Mouse (Mus musculus): ENCODE measurements at regions not wholly inside any gene's neighbourhood (a gene's known extent, or its start where the extent isn't known, plus 50 kb on each side); places are given as distances from the start of the nearest gene placed in this dataset.
A peak's percentile ranks its signal among the peaks of the same experiment; 100 is the strongest.

DNA sequence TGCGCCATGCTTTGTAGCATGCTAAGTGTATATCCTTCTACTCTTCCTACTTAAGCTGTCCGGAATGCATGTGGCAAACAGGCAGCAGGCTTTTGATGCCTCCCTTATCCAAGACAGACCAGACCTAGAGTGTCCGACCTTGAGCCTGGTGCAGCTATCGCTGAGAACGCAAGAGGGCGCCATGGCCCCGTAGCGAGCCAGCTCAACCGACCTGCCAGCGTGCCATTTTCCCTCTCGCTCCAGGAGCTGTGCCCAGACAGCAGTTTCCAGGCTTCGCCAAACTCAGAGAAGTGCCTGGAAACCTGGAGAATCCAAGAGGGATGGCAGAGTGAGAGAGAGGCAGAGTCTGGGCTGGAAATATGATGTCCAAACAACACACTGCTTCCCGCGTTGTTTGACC is 155.8 kb upstream of the Gm12830 start:
- H3K27ac ChIP-seq: peak overlapping the region; percentile 59; the same call in 1 of the 2 replicates

DNA sequence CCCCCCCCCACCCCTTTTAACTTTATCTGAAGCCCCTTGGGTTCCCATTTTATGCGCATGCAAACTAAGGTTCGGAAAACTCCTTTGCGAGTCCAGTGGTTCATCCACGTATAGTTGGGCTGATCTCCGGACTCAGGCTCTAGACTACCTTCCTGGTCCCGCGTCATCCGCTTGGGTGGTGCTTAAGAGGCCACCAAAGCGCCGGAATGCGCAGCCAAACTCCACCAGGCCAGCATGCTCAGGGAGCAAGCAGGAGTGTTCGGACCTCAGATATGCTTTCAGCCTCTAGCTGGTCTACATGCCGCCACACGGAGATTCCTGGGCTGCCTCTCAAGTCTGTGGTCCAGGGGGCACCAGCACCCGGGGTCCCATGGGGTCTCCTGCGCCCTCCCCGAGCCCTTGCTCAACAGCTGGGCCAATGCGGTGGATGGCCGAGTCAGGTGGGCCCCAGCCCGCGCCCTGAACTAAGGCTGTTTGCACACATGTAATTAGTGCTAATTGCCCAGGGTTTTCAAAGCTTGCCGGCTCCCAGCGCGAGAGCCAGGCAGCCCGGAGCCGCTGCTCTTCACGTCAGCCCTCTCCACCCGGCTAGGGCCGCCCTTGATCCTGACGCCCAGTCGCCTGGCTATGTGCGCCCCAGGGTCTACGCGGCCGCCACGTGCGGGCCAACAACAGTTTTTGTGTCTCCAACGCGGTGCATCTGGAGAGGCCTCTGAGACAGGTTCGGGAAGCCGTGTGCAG is 155.1 kb upstream of the Gm12830 start:
- Histone ChIP-seq H3K27ac (peak overlapping the region; percentile 59; the same call in 1 of the 2 replicates), H3K4me3 (peak overlapping the region; percentile 54), H3K9me3 (no peaks in the 10 kb centered on the region), H3K36me3 (no peaks in the 10 kb centered on the region), H3K4me1 (peaks cover 17% of the 10 kb centered on the region), H3K27me3 (ENCODE audit: insufficient read depth, poor library complexity, severe bottlenecking) (peaks cover 96% of the 10 kb centered on the region)
- peak; percentile 77 for DNase-seq (ENCODE audit: low spot score)
- 3% methylated on average over 41 of the region's 41 CpGs for WGBS

More for the DNA sequence above, 155.8 kb upstream of the Gm12830 start:
- peak; percentile 91 for DNase-seq (ENCODE audit: low spot score)
- peak overlapping the region; percentile 54 for H3K4me3 ChIP-seq
- peaks cover 95% of the 10 kb centered on the region for H3K27me3 ChIP-seq (ENCODE audit: insufficient read depth, poor library complexity, severe bottlenecking)
- H3K9me3 ChIP-seq: no peaks in the 10 kb centered on the region
- H3K4me1 ChIP-seq: peaks cover 17% of the 10 kb centered on the region
- no peaks in the 10 kb centered on the region for H3K36me3 ChIP-seq
- WGBS: 4% methylated on average over 14 of the region's 14 CpGs

DNA sequence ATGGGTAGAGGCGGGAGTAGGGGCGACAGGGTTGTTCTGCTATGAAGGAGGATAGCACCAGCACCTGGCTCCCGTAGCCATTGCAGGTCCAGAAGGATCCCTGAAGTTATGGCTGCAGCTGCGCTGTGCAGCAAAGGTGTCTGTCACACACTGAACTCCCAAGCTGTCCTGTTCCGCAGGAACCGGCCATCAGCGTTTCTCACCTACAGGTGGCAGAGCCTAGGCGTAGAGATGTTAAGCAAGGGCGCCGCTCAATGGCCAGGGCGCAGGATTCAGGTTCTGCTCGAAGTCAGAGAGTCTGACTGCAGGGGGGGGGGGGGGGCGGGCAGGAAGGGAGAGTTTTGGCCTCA is 154.6 kb upstream of the Gm12830 start:
- Histone ChIP-seq H3K4me3 (peak overlapping the region; percentile 54), H3K27me3 (ENCODE audit: insufficient read depth, poor library complexity, severe bottlenecking) (peaks cover 97% of the 10 kb centered on the region), H3K4me1 (peaks cover 17% of the 10 kb centered on the region), H3K36me3 (no peaks in the 10 kb centered on the region), H3K27ac (0 out of 2 replicates have a peak overlapping the region, but pooled peaks have one; percentile 3), H3K9me3 (no peaks in the 10 kb centered on the region)
- WGBS: 4% methylated on average over 12 of the region's 13 CpGs
- no peak for DNase-seq (ENCODE audit: low spot score)

DNA sequence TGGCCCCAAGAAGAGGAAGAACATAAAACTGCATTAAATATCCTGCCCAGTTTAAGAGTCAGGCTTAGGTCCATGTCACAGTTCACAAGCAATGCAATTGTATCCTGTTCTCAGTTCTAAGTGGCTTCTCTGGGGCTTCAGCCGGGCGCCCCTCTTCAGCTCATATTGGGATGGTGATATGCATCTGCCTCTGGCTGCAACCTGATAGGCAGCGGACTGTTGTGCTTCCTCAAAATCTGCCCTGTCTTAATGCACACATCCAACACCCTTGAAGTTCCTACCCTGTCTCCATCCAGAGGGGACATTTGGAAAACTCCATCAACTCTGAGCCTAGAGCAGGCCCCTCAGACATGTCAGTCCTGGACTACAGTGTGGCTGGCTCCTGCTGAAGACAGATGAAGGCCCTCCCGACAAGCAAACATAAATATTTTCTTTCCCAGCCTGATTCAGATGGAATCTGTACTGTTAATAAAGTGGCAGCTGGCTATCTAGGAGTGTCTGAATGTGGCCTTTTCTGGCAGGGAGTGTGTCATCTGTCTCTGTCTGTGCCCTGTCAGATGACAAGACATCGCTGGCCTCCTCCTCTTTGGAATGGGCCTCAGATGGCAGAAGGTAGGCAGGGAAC is 149.3 kb upstream of the Gm12830 start:
- Histone ChIP-seq H3K4me3 (no peak overlapping the region), H3K27me3 (ENCODE audit: insufficient read depth, poor library complexity, severe bottlenecking) (peaks cover 58% of the 10 kb centered on the region), H3K27ac (no peak overlapping the region), H3K4me1 (peaks cover 6% of the 10 kb centered on the region; the same call in 1 of the 2 replicates), H3K9me3 (no peaks in the 10 kb centered on the region), H3K36me3 (no peaks in the 10 kb centered on the region)
- no peak for DNase-seq (ENCODE audit: low spot score)
- 58% methylated on average over 5 of the region's 5 CpGs for WGBS

DNA sequence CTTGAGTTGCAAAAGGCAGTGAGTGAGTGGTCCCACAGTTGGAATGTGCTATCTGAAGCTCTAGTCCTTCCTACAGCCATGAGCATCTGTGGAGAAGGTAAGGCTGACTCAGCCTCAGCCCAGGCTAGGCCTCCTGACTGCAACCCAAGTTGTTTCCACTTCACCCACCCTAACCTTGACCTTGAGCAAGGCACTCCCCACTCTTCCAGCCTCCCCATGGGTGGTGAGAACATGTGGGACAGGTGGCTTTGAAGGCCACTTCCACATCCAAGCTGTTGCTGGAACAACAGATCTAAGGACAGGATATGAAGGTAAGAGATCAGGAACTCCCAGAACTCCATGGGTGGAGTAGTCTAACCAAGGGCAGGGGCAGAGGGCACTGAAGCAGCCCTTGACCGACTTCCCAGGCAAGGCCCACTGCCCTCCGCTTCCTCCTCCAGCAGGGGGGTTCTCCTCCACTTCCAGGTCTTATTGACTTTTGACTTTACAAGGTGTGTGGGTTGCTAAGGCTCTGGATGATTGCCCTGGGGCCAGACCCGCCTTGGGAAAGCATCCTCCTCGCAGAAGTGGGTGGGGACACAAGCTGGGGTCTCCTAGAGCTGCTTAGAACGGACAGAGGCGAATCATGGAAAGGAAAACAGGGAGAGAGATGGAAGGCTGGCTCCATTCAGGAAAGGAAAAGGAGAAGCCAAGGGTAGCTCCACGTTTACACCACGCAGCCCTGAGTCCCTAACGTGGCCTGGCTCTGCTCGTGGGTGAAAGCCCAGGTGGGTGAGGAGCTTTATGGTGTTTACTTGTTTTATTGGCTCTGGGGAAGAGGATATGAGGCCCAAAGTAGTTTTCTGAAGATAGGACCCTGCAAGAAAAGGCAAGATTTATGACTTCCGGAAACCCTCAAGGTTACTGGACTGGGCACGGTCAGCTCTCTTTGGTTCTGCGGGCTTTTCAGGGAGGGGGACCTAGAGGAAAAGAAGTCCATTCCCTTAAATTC is 144.3 kb upstream of the Gm12830 start:
- WGBS: 80% methylated on average over 13 of the region's 13 CpGs
- DNase-seq (ENCODE audit: low spot score): peak; percentile 67

DNA sequence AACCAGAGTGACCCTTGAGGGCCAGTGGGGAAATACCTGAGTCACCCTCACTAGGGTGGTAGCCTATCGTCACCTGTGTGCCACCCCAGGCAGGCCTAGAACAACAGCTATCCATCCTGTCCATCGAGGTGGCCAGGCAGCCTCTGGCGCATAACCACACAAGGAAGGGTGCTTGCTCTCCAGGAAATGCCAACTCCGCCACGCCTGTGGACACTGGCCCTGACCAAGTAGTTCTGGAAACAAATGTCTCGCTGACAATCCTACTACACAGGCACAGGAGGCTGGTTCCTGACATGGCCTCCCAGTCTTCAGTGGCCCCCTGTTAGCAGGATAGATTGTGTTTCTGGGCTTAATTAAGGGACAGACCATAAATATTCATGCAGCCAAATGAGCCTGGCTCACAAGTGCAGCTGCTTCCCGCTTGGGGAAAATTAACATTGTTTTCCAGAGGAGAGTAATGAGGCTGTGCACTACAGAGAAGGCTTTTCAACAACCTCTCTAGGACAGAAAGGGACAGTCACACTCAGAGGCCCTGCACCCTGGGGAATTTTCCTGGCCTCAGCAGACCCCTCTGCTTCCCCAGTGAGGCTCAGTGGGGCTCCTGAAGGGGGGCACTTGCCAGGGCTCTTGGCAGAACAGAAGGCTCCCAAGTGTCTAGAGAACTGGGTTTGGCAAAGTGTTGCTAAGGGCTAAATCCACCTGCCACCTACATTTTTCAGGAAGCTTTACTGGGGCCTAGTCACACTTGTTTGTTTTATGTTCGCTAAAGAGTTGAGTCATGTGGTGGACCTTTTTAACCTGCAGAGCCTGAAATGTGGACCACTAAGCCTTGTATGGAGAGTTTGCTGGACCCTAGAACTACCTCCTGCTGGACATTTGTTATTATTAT is 143.2 kb upstream of the Gm12830 start:
- WGBS: 72% methylated on average over 8 of the region's 8 CpGs
- no peaks in the 10 kb centered on the region for H3K36me3 ChIP-seq
- no peak overlapping the region for H3K27ac ChIP-seq
- peak; percentile 65 for DNase-seq (ENCODE audit: low spot score)
- H3K27me3 ChIP-seq (ENCODE audit: insufficient read depth, poor library complexity, severe bottlenecking): peaks cover 37% of the 10 kb centered on the region
- peaks cover 13% of the 10 kb centered on the region for H3K4me1 ChIP-seq
- H3K9me3 ChIP-seq: no peaks in the 10 kb centered on the region
- H3K4me3 ChIP-seq: no peak overlapping the region

More for the DNA sequence above, 144.3 kb upstream of the Gm12830 start:
- H3K27me3 ChIP-seq (ENCODE audit: insufficient read depth, poor library complexity, severe bottlenecking): peaks cover 45% of the 10 kb centered on the region
- H3K4me1 ChIP-seq: peaks cover 19% of the 10 kb centered on the region
- H3K27ac ChIP-seq: no peak overlapping the region
- H3K9me3 ChIP-seq: no peaks in the 10 kb centered on the region
- H3K36me3 ChIP-seq: no peaks in the 10 kb centered on the region
- H3K4me3 ChIP-seq: no peak overlapping the region

DNA sequence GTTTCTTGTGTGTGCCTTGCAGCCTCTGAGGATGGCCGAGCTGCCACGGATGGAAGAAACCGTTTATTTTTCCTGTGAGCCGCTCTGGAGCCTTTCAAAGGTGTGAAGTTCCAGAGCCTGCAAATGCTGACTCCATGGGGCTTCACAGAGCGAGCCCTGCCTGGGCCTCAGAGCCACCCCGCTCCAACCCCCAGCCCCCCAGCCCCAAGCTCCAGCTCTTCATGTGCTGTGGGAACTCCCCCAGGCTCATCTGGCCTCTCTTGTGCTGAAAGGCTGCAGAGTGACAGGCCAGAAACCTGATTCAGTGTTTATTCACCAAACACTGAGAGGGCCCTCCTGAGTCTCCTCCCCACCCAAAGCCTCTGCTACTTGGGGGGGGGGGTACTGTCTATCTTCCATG is 141.2 kb upstream of the Gm12830 start:
- peaks cover 14% of the 10 kb centered on the region for H3K4me1 ChIP-seq
- no peak for DNase-seq (ENCODE audit: low spot score)
- no peak overlapping the region; the same call in 1 of the 2 replicates for H3K27ac ChIP-seq

DNA sequence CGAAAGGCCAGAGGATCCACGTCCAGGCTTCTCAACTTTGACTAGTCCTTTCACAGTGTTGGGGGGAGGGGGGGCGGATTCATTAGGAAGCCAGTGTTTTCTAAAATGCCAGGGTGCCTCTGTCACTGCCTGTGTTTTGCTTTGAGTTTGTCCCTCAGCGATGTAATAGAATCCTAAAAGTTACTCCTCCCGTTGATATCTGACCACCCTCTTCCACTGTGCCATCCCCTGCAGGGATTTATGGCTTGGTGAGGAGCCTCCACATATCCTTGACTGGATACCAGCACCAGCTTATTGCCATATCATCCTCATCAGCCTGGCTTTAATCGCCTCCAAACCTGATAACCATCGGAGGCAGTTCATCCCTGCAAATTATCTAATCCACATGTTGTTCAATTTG is 138.6 kb upstream of the Gm12830 start:
- no peaks in the 10 kb centered on the region for H3K9me3 ChIP-seq
- H3K36me3 ChIP-seq: no peaks in the 10 kb centered on the region
- DNase-seq (ENCODE audit: low spot score): no peak
- no peak overlapping the region for H3K4me3 ChIP-seq
- peaks cover 19% of the 10 kb centered on the region for H3K4me1 ChIP-seq
- no peak overlapping the region for H3K27ac ChIP-seq
- 54% methylated on average over 7 of the region's 7 CpGs for WGBS
- H3K27me3 ChIP-seq (ENCODE audit: insufficient read depth, poor library complexity, severe bottlenecking): peaks cover 54% of the 10 kb centered on the region

More for the DNA sequence above, 141.2 kb upstream of the Gm12830 start:
- no peaks in the 10 kb centered on the region for H3K36me3 ChIP-seq
- peaks cover 40% of the 10 kb centered on the region for H3K27me3 ChIP-seq (ENCODE audit: insufficient read depth, poor library complexity, severe bottlenecking)
- H3K4me3 ChIP-seq: no peak overlapping the region
- no peaks in the 10 kb centered on the region for H3K9me3 ChIP-seq
- WGBS: 7% methylated on average over 6 of the region's 6 CpGs

DNA sequence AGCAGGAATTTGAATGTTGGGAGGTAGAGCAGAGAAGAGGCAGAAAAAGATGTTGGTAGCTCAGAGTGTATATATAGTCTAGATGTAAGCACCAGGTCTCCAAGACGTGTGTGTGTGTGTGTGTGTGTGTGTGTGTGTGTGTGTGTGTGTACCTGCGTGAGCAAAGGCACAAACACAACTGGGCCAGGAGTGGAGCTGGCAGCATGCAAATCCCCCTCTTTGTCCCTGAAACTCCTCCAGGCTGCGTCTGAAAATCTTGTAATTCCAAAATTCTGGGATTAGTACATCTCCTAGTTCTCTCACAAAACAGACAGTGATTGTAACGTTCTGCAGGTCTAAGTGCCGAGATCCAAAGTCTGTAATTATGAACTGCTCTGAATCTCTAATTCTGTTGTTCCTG is 137.8 kb upstream of the Gm12830 start:
- Histone ChIP-seq H3K27ac (no peak overlapping the region), H3K9me3 (no peaks in the 10 kb centered on the region), H3K27me3 (ENCODE audit: insufficient read depth, poor library complexity, severe bottlenecking) (peaks cover 52% of the 10 kb centered on the region), H3K4me3 (no peak overlapping the region), H3K4me1 (peaks cover 18% of the 10 kb centered on the region), H3K36me3 (no peaks in the 10 kb centered on the region)
- 62% methylated on average over 5 of the region's 5 CpGs for WGBS
- no peak for DNase-seq (ENCODE audit: low spot score)

DNA sequence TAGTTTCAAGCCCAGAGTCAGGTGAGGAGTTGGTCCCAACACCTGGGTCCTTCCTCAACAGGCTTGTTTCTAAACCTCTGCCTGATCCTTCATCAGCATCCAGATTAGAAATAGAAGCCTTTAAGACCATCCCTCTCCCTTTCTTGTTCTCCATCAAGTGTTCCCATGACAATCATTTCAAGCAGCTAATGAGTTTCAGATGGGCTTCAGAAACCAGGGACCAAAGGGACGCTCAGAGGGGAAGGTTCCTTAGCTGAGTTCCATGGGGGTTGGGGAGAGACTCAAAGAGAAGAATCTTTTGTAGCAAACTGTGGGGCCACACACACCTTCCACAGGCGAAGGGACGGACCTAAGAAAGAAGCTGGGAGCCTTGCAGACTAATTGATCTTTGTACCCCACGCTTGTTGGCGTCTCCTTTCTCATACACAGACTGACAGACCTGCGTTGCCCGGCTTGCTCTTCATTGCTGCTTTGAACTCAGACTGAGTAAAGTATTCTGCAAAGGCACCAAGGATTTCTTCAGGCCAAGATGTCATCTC is 136.6 kb upstream of the Gm12830 start:
- no peak overlapping the region for H3K4me3 ChIP-seq
- H3K4me1 ChIP-seq: peaks cover 18% of the 10 kb centered on the region
- 63% methylated on average over 7 of the region's 7 CpGs for WGBS
- H3K27ac ChIP-seq: no peak overlapping the region
- H3K9me3 ChIP-seq: no peaks in the 10 kb centered on the region
- H3K27me3 ChIP-seq (ENCODE audit: insufficient read depth, poor library complexity, severe bottlenecking): peaks cover 53% of the 10 kb centered on the region
- peak; percentile 68 for DNase-seq (ENCODE audit: low spot score)
- H3K36me3 ChIP-seq: no peaks in the 10 kb centered on the region

DNA sequence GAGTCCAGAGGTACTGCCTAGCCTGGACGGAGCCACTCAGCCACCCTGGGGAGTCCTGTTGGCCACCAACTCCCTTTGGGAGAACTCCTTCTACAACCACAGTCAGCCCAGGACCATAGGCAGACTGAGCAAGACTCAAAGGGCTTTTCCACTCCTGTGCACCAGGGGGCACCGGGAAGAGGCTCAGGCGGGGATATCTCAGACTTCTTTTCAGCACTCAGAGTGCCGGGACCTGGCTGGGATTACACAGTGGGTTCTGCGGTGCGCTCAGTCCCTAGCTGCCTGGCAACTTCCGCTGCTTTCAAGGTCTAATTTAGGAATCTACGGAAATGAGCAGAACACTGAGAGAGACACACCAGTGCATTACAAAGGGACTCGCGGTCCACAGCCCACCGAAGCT is 136.1 kb upstream of the Gm12830 start:
- Histone ChIP-seq H3K27ac (no peak overlapping the region), H3K4me3 (peak overlapping the region; percentile 36), H3K9me3 (no peaks in the 10 kb centered on the region), H3K36me3 (no peaks in the 10 kb centered on the region), H3K4me1 (peaks cover 13% of the 10 kb centered on the region), H3K27me3 (ENCODE audit: insufficient read depth, poor library complexity, severe bottlenecking) (peaks cover 48% of the 10 kb centered on the region)
- DNase-seq (ENCODE audit: low spot score): peak; percentile 84
- WGBS: 3% methylated on average over 11 of the region's 11 CpGs

DNA sequence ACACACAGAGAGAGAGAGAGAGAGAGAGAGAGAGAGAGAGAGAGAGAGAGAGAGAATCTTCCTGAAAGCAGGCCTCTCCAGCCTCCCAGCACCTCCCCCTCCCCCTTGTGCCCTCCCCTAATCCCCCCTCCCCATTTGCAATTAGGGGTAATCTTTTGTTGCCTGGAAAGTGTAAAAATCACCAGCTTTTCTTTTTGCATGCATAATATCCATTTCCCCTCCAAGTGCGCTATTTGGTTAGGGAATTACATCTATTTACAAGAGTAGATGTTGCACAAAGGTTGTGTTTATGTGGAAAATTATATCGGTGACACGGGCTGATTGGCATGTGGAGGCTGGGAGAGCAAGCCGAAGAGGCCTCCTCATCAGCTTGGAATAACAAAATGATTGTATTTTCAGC is 135.4 kb upstream of the Gm12830 start:
- H3K4me3 ChIP-seq: no peak overlapping the region; the same call in 1 of the 2 replicates
- H3K27me3 ChIP-seq (ENCODE audit: insufficient read depth, poor library complexity, severe bottlenecking): peaks cover 46% of the 10 kb centered on the region
- H3K27ac ChIP-seq: no peak overlapping the region
- H3K36me3 ChIP-seq: no peaks in the 10 kb centered on the region
- peaks cover 11% of the 10 kb centered on the region for H3K4me1 ChIP-seq
- no peak for DNase-seq (ENCODE audit: low spot score)
- no peaks in the 10 kb centered on the region for H3K9me3 ChIP-seq
- 45% methylated on average over 4 of the region's 4 CpGs for WGBS
